Mouse (Mus musculus) B cell, adult 2 months (primary cell): ENCODE data around the gene Pxdn.

Source experiments
- DNase-seq, 2 experiments: peaks; one replicate each; pipeline ENCODE4 v3.0.0; 2022

Pxdn gene

GRCm38 (mm10) chr12:29937308-29937707, at the start of gene Pxdn:
Gene Pxdn, plus strand, starts transcription at chr12:29937608.
- no peak for DNase-seq

GRCm38 (mm10) chr12:29894669-29895068, 42.7 kb upstream of the Pxdn start:
- no peak for DNase-seq

- no peak for DNase-seq
Observed at GRCm38 (mm10) chr12:29897533-29898085, 39.8 kb upstream of the Pxdn start.

- no peak for DNase-seq
Observed at GRCm38 (mm10) chr12:29904101-29904874, 33.1 kb upstream of the Pxdn start.

GRCm38 (mm10) chr12:29907056-29907455, 30.4 kb upstream of the Pxdn start:
- no peak for DNase-seq

- DNase-seq = no peak
Observed at GRCm38 (mm10) chr12:29916139-29916538, 21.3 kb upstream of the Pxdn start.

- DNase-seq = no peak
Observed at GRCm38 (mm10) chr12:29916807-29917206, 20.6 kb upstream of the Pxdn start.

GRCm38 (mm10) chr12:29920298-29920697, 17.1 kb upstream of the Pxdn start:
- DNase-seq = no peak

GRCm38 (mm10) chr12:29921481-29921880, 15.9 kb upstream of the Pxdn start:
- no peak for DNase-seq

GRCm38 (mm10) chr12:29926896-29927295, 10.5 kb upstream of the Pxdn start:
- no peak for DNase-seq

GRCm38 (mm10) chr12:29930591-29930990, 6.8 kb upstream of the Pxdn start:
- no peak for DNase-seq

GRCm38 (mm10) chr12:29932951-29933350, 4.5 kb upstream of the Pxdn start:
- no peak for DNase-seq

- no peak for DNase-seq
Observed at GRCm38 (mm10) chr12:29933501-29933900, 3.9 kb upstream of the Pxdn start.

GRCm38 (mm10) chr12:29934120-29934581, 3.3 kb upstream of the Pxdn start:
- DNase-seq = no peak

GRCm38 (mm10) chr12:29937851-29938375, 505 bp downstream of the Pxdn start:
- DNase-seq = no peak

GRCm38 (mm10) chr12:29938376-29939041, 1.1 kb downstream of the Pxdn start:
- DNase-seq = no peak

- no peak for DNase-seq
Observed at GRCm38 (mm10) chr12:29939261-29939671, 1.9 kb downstream of the Pxdn start.

- DNase-seq = no peak
Observed at GRCm38 (mm10) chr12:29942435-29942834, 5.0 kb downstream of the Pxdn start.

GRCm38 (mm10) chr12:29944650-29945049, 7.2 kb downstream of the Pxdn start:
- no peak for DNase-seq

GRCm38 (mm10) chr12:29945182-29945743, 7.9 kb downstream of the Pxdn start:
- DNase-seq = no peak

- no peak for DNase-seq
Observed at GRCm38 (mm10) chr12:29951043-29951442, 13.6 kb downstream of the Pxdn start.

- DNase-seq = no peak
Observed at GRCm38 (mm10) chr12:29951485-29951884, 14.1 kb downstream of the Pxdn start.

- DNase-seq = no peak
Observed at GRCm38 (mm10) chr12:29952102-29952501, 14.7 kb downstream of the Pxdn start.
